Mouse (Mus musculus) heart, postnatal 0 days (tissue): ENCODE measurements around the gene Atox1. TPM values are rescaled to one million over a fixed set of nuclear protein-coding genes. Genes with fewer than 3 reads are reported as not detected.

Source experiments
- ATAC-seq: fragments of 200-750 bp; cut with Nextera tagmentation; 2 replicates; pipeline ENCODE4 v1.8.0; 2017; ENCODE audit warnings: low read depth, moderate number of reproducible peaks, moderate library complexity; ENCODE audit not compliant: insufficient read depth
- DNase-seq: peaks from one replicate; pipeline ENCODE4 v3.0.0-alpha.2; 2016; ENCODE audit warnings: low spot score
- H3K27ac ChIP-seq: fragments of 300-500 bp; sonication (generic); 2 replicates; pipeline ENCODE4 v1.5.1; 2014; ENCODE audit warnings: low read depth, mild to moderate bottlenecking
- H3K27me3 ChIP-seq: fragments of 300-500 bp; sonication (generic); 2 replicates; pipeline ENCODE4 v1.6.1; 2014; ENCODE audit warnings: low read length, mixed read lengths; ENCODE audit not compliant: control insufficient read depth, insufficient read depth
- H3K36me3 ChIP-seq: fragments of 300-500 bp; sonication (generic); replicated peaks from 2 replicates; pipeline ENCODE4 v1.6.1; 2014; ENCODE audit warnings: low read length, mixed read lengths; ENCODE audit not compliant: control insufficient read depth, insufficient read depth
- H3K4me1 ChIP-seq: fragments of 300-500 bp; sonication (generic); 2 replicates; pipeline ENCODE4 v1.6.1; 2014; ENCODE audit warnings: antibody characterized with exemption; ENCODE audit not compliant: control insufficient read depth, insufficient read depth
- H3K4me2 ChIP-seq: fragments of 300-500 bp; sonication (generic); 2 replicates; pipeline ENCODE4 v1.6.1; 2014; ENCODE audit warnings: low read depth, mild to moderate bottlenecking, low read length, moderate library complexity
- H3K4me3 ChIP-seq: fragments of 300-500 bp; sonication (generic); 2 replicates; pipeline ENCODE4 v1.5.1; 2014; ENCODE audit warnings: low read depth, low read length
- H3K9ac ChIP-seq: fragments of 300-500 bp; sonication (generic); replicated peaks from 2 replicates; pipeline ENCODE4 v1.6.1; 2014; ENCODE audit warnings: low read depth, low read length, mixed read lengths
- H3K9me3 ChIP-seq: fragments of 300-500 bp; sonication (generic); replicated peaks from 2 replicates; pipeline ENCODE4 v1.6.1; 2016; ENCODE audit warnings: low read length; ENCODE audit not compliant: control insufficient read depth
- CTCF ChIP-seq: IDR thresholded peaks from 2 replicates; pipeline ENCODE4 v1.5.1; 2016; ENCODE audit warnings: antibody characterized with exemption, control low read depth, low read depth
- EP300 ChIP-seq: IDR thresholded peaks from 2 replicates; pipeline ENCODE4 v1.6.1; 2016; ENCODE audit warnings: antibody characterized with exemption, low read depth
- WGBS: fragments of 180-500 bp; shearing (Covaris S2); extraction: QIAGEN DNeasy Blood & Tissue Kit; methylation state at CpG from one replicate; pipeline ENCODE4 v1.1.7; 2014; 5-methylcytosine and 5-hydroxymethylcytosine counted together
- microRNA-seq: library from miRNA; unstranded; fragments of <30 nt; microRNA quantifications from one replicate; pipeline ENCODE4, GENCODE M21; 2016
- polyA plus RNA-seq: library from polyadenylated mRNA; unstranded; fragments of >200 nt; fragmentation: Nextera tagmentation; extraction: Ambion mirVana; gene quantifications from 2 replicates; pipeline ENCODE4 v1.2.1, GENCODE M21; 2015
- total RNA-seq: library from RNA; depleted of rRNA; stranded (reverse); fragments of >200 nt; gene quantifications from 2 replicates; pipeline ENCODE4 v1.2.3, GENCODE M21; 2014; ENCODE audit warnings: low replicate concordance; rRNA removed

Atox1 gene
- total and polyA plus RNA-seq, 2 experiments from 2014 or later: 262 to 346 TPM

DNA sequence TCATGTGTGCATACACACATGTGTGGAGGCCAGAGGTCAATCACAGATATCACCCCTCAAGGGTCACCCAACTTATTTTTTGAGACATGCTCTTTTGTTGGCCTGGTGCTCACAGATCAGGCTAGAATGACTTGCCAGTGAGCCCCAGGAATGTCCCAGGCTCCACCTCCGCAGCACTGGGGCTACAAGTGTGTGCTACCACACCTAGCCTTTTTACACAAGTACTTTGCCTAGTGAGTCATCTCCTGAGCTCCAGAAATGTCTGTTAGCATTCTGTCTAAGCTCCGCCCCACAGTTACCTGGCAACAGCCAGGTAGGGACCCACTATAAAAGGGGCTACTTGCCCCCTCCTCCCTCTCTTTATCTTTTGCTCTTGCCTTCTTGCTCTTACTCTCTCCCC is 60.2 kb downstream of the Atox1 start:
- 95% methylated on average over 2 of the region's 2 CpGs for WGBS
- ATAC-seq: no peak
- H3K9ac ChIP-seq: no peak overlapping the region

DNA sequence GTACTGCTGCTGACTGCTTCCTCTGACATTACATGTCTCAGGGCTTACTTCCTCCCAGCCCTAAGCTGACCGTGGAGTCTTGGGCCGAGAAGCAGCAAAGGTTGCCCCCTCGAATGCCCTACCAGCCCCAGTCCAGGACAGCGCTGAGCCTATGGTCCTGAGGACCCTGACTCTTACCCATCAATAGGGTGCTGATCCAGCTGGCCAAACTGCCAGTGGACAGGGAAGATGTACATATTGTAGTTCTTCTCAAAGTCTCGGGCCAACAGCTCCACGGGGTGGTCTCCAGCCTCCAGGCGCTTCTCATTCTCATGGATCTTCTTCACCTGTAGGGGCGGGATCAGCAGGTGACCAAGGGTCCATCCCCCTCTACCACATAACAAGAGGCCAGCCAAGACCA is 62.7 kb downstream of the Atox1 start:
- Histone ChIP-seq H3K9me3 (no peaks in the 10 kb centered on the region), H3K4me1 (peaks cover 15% of the 10 kb centered on the region; the same call in 1 of the 2 replicates), H3K4me2 (no peak overlapping the region), H3K27me3 (no peaks in the 10 kb centered on the region), H3K4me3 (no peak overlapping the region), H3K9ac (no peak overlapping the region), H3K36me3 (peaks cover 85% of the 10 kb centered on the region), H3K27ac (peak overlapping the region; percentile 80)
- no peak for ATAC-seq
- no peak for DNase-seq
- no peak for TF ChIP-seq CTCF
- no peak for TF ChIP-seq EP300
- 90% methylated on average over 8 of the region's 8 CpGs for WGBS

More for the DNA sequence above, 60.2 kb downstream of the Atox1 start:
- no peak for DNase-seq
- Histone ChIP-seq H3K4me2 (no peak overlapping the region), H3K27ac (no peak overlapping the region), H3K9me3 (no peaks in the 10 kb centered on the region), H3K4me1 (peaks cover 15% of the 10 kb centered on the region; the same call in 1 of the 2 replicates), H3K36me3 (peaks cover 89% of the 10 kb centered on the region), H3K27me3 (no peaks in the 10 kb centered on the region), H3K4me3 (no peak overlapping the region)
- TF ChIP-seq EP300 (no peak), CTCF (no peak)

DNA sequence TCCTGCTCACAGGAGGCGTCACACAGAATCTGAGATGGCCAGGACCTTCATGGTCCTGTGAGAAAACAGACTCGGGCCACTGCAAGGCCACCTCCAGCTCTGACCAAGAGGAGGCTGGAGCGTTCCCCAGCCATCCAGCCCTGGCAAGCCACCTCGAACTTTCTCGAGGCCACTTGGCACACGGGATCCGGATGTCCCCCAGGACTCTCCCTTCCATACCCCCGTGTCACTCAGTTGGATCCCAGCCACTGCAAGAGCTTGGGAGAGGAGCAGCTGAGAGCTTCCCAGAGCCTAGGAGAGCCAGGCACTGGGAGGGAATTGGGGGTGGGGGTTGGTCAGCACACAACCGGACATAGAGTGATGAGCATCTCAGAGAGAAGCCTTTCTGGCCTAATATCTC is 63.6 kb downstream of the Atox1 start:
- Histone ChIP-seq H3K27ac (peak overlapping the region; percentile 80), H3K9ac (no peak overlapping the region; the same call in 1 of the 2 replicates), H3K4me1 (peaks cover 15% of the 10 kb centered on the region; the same call in 1 of the 2 replicates), H3K4me3 (no peak overlapping the region), H3K36me3 (peaks cover 75% of the 10 kb centered on the region), H3K9me3 (no peaks in the 10 kb centered on the region), H3K27me3 (no peaks in the 10 kb centered on the region), H3K4me2 (no peak overlapping the region)
- ATAC-seq: peak; percentile 29
- no peak for DNase-seq
- WGBS: 50% methylated on average over 9 of the region's 9 CpGs
- TF ChIP-seq CTCF (no peak), EP300 (no peak)

DNA sequence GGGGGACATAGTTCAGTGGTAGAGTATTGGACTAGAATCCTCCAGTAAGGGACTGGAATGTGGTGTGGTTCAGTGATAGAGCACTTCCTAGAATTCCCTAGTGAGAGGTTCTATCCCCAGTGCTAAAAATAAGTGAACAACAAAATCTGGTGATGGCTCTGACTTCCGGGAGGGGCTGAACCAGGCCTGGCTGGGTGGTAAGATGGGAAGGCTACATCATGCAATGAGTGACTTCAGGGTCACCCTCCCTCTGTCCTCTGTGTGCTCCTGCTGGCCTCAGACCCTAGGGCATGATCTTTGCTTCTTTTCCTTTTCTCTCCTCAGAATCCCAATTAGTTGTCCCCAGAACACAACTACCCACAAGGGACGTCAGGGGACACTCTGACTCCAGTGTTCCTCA is 64.0 kb downstream of the Atox1 start:
- Histone ChIP-seq H3K4me2 (no peak overlapping the region), H3K4me1 (peaks cover 15% of the 10 kb centered on the region; the same call in 1 of the 2 replicates), H3K9me3 (no peaks in the 10 kb centered on the region), H3K9ac (no peak overlapping the region; the same call in 1 of the 2 replicates), H3K36me3 (peaks cover 71% of the 10 kb centered on the region), H3K27ac (peak overlapping the region; percentile 80), H3K4me3 (no peak overlapping the region), H3K27me3 (no peaks in the 10 kb centered on the region)
- ATAC-seq (peak; percentile 59), DNase-seq (peak; percentile 60)
- peak; percentile 18; the same call in 1 of the 2 replicates for TF ChIP-seq CTCF
- TF ChIP-seq EP300: no peak
- 29% methylated on average over 2 of the region's 2 CpGs for WGBS

Small RNA genes within 50 kb of the gene (microRNA-seq; reads per million reads assigned to microRNA genes)
- gene Mir7652: not detected

Other genes with a start within 250 kb of the Atox1 start
- 1.1 TPM in 1 of 2 replicates, not detected in the other for gene Fat2, start 124.7 kb downstream of the Atox1 start, total RNA-seq
- 0.01 TPM in 1 of 2 replicates, not detected in the other for gene Fat2, start 124.7 kb downstream of the Atox1 start, polyA plus RNA-seq
- gene Sparc, start 38.1 kb downstream of the Atox1 start, total RNA-seq: 829 and 887 TPM in 2 replicates
- 1,674 and 1,711 TPM in 2 replicates for gene Sparc, start 38.1 kb downstream of the Atox1 start, polyA plus RNA-seq
- gene G3bp1, start 8.4 kb upstream of the Atox1 start, total RNA-seq: 48.5 and 70.6 TPM in 2 replicates
- gene G3bp1, start 8.4 kb upstream of the Atox1 start, polyA plus RNA-seq: 58.0 and 59.4 TPM in 2 replicates
- gene Glra1, start 147.0 kb upstream of the Atox1 start, total RNA-seq: not detected in 2 replicates
- gene Glra1, start 147.0 kb upstream of the Atox1 start, polyA plus RNA-seq: not detected in 2 replicates